Mouse (Mus musculus) 416B (cell line): ENCODE measurements around the gene Pafah1b3.
A peak's percentile ranks its signal among the peaks of the same experiment; 100 is the strongest.

Experiments used
- DNase-seq: peaks from one replicate; pipeline ENCODE4 v3.0.0; 2011; ENCODE audit warnings: low read depth

The Pafah1b3 gene

GRCm38 (mm10) chr7:25305956-25306613 is 8.3 kb upstream of the Pafah1b3 start, which contains the start of gene Tmem145:
Tmem145 (plus strand) TSS chr7:25306106.
- DNase-seq, result peak; percentile 38

- no peak for DNase-seq
These were observed 7.7 kb upstream of the Pafah1b3 start for GRCm38 (mm10) chr7:25305481-25305880.

DNA sequence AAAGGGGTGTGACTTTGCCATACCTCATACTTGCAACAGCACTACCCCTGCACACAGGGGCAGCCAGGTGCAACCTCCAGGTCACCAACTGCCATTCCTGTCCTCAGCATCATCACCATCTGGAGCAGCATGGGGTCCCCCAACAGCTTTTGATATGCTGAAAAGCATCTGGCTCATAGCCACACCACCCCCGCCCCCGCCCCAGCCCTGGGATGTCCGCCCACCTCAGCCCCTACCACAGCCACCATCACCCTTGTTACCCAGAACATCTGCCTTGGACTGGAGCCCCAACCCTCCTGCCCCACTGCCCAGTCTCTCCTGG is 5.9 kb upstream of the Pafah1b3 start:
- DNase-seq, result no peak

DNA sequence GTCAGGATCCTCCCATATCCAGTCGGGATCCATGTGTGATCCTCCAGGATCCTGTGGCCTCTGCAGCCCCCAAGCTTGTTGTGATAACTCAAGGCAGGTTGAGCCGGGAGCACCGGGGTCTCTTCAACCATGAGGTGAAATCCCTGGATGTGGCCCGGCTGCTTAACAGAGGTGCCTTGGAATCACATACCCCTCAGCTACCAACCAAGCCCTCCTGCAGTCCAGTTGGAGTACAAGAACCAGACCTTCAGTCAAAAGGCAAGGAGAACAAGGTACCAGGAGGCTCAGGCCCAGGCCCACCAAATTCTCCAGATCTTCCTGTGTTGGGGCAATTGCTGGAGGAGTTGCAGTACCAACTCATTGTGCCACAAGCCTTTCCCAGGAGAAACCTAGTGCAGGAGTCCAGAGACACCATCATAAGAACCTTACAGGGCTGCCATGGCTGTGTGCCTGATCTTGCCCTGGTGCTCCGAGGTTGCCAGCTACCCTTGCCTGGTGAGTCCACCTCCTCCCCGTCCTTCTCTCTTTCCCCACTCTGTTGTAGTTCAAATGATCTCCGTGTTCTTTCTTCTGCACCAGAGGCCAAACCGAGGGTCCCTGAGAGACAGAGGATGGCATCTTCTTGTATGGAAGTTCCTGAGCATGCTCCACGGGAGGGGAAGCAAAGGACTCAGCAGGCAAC is 5.4 kb upstream of the Pafah1b3 start:
- DNase-seq, result no peak

DNA sequence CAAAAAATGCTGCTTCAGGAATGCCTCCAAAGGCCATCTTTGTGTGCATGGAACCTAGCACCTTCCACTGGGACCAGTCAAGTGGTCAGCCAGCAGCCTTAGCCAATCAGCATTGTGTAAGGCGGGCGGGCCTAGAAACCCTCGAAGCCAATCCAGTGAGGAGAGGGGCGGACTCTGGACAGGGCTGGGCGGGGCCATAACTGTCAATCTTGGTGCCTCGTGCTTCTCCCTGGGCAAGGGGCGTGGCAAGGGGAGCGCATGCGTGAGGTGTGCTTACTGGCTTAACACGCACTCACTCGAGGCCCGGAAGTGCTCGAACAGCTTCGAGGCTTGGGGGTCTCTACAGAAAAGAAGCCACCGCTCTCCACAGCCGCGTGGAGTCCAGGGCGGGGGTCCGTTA is 3.3 kb upstream of the Pafah1b3 start, which contains the start of gene Prr19:
TSS of gene Prr19 (plus strand) at position 349 of the 400 bp plus-strand sequence.
- peak; percentile 46 for DNase-seq

DNA sequence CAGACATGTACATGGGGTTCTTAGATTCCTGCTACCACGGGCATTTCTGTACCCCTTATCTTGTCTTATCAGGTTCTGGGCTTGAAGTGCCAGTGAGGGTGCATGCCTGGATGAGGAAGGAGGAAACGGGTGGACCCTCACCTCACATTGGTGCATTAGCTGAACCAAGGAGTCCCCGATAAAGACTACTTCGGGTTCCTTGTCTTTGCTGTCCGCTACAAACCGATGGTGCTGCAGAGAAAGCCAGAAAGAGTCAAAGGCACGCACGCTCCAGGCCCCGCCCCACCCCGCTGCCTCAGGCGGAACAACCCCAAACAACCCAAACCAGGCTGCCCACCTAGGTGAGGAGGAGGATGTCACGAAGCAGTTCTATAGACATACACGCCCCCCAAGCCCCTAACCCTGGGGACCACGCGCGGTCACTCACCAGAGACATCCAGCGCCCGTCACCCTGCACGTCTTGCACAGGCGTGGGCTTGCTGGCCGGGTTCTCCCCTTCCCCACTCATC is 787 bp downstream of the Pafah1b3 start:
- no peak for DNase-seq

GRCm38 (mm10) chr7:25294960-25295722 is 2.6 kb downstream of the Pafah1b3 start:
- no peak for DNase-seq

DNA sequence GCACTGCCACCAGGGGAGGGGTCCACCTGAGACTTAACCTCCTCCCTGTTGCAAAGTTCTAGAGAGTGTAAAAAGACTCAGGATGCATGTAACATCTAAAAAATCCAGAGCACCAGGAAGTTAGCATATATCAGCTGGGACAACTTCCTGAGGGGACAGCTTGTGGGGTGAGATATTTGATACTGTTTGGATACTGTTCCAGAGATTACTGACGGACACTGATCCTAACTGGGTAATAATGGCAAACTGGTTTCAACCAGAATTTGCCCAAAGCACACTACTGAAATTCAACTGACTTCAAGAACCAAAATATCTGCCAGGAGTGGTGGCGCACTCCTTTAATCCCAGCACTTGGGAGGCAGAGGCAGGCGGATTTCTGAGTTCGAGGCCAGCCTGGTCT is 3.3 kb downstream of the Pafah1b3 start:
- DNase-seq, result no peak

GRCm38 (mm10) chr7:25293191-25293739 is 4.5 kb downstream of the Pafah1b3 start:
- no peak for DNase-seq

DNA sequence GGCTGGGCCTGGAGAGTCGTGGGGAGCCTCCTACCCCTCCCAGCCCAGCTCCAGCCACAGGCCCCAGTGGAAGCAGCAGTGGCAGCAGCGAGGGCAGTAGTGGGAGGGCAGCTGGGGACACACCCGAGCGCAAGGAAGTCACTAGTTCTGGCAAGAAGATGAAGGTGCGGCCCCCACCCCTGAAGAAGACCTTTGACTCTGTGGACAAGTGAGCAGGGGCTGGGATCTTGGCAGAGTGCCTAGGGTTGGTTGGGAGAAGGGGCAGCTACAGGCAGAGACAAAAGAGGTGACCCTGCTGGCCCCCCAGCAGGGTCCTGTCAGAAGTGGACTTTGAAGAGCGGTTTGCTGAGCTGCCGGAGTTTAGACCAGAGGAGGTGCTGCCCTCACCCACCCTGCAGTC is 5.7 kb downstream of the Pafah1b3 start:
- DNase-seq, result no peak

GRCm38 (mm10) chr7:25290911-25291310 is 6.9 kb downstream of the Pafah1b3 start:
- DNase-seq, result no peak

GRCm38 (mm10) chr7:25290463-25290862 is 7.3 kb downstream of the Pafah1b3 start:
- no peak for DNase-seq

GRCm38 (mm10) chr7:25289925-25290324 is 7.9 kb downstream of the Pafah1b3 start:
- no peak for DNase-seq

- no peak for DNase-seq
These were observed 9.1 kb downstream of the Pafah1b3 start for GRCm38 (mm10) chr7:25288721-25289120.

DNA sequence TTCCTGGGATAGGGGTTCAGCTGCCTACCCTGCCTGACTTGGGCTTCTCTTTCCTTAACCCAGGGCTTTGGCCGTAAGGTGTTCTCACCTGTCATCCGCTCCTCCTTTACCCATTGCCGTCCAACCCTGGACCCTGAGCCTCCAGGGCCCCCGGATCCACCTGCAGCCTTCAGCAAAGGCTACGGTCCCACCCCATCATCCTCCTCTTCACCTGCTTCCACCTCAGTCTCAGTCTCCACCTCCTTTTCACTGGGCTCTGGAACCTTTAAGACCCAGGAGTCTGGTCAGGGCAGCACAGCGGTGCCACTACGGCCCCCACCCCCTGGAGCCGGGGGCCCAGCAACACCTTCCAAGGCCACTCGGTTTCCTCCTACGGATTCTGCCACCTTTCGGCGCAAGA is 9.8 kb downstream of the Pafah1b3 start:
- DNase-seq, result no peak

DNA sequence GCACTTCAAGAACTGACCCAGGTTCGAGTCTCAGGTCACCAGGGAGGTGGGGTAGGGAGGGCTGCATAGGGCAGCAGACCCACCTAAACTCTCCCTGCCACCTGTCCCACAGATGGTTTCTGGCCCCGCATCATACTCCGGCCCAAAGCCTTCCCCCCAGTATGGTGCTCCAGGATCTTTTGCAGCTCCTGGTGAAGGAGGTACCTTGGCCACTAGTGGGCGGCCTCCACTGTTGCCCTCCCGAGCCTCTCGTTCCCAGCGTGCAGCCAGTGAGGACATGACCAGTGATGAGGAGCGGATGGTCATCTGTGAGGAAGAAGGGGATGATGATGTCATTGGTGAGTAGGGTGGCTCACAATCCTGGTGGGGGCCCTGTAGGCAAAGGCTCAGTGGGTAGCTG is 10.8 kb downstream of the Pafah1b3 start:
- no peak for DNase-seq

DNA sequence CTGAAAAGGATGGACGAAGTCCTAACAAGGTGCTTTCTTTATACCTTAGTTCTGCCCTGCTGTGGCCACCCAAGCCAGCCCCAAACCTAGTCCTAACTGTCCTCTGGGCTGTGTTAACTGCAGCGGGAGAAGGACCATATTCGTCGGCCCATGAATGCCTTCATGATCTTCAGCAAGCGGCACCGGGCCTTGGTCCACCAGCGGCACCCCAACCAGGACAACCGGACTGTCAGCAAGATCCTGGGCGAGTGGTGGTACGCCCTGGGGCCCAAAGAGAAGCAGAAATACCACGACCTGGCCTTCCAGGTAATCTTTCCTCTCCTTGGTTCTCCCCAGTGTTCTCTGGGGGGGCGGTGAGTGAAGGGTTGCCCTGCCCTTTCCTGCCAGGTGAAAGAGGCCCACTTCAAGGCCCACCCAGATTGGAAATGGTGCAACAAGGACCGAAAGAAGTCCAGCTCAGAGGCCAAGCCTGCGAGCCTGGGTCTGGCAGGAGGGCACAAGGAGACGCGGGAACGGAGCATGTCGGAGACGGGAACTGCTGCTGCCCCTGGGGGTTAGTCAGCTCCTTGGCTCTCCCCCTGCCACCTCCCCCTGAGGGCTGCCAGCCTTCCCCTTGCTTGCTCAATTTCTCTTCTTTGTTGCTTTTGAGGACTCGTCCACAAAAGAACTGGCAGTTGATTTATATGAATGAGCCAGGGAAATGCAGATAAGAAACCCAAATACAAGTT is 12.1 kb downstream of the Pafah1b3 start:
- no peak for DNase-seq

- DNase-seq, result no peak
These were observed 13.0 kb downstream of the Pafah1b3 start for GRCm38 (mm10) chr7:25284766-25285165.

GRCm38 (mm10) chr7:25284171-25284570 is 13.6 kb downstream of the Pafah1b3 start:
- no peak for DNase-seq

- peak; percentile 48 for DNase-seq
These were observed 14.1 kb downstream of the Pafah1b3 start for GRCm38 (mm10) chr7:25283637-25284036.

DNA sequence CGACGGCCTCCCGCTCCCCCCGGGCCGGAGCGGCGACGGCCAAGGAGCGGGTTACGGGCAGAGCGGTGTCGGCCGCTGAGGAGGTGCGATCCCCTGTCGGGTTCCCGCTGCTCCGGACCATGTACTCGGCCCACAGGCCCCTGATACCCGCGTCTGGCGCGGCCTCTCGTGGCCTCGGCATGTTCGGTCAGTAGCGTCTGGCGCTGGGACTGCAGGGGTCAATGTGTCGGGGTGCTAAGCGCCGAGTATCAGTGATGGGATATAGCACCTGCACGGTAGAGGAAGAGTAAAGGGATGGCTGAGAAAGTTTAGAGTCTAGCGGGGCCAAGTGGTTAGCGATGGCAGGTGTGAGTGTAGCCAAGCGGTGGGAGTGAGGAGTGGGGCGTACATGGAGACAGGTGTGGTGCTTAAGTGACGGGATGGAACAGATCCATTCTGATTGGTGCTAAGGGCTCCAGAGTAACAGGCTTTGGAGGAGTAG is 15.0 kb downstream of the Pafah1b3 start:
- DNase-seq, result peak; percentile 49
